Comparison of ENCODE assay signal across 17 mouse cellular contexts in genomic region chr2:129918141-129918790, GRCm38 (mm10).
"Had no signal": no experiment of that assay in that cellular context is flagged by ENCODE, and none has a peak within 500 bp of the region (broad histone marks: within the 10 kb centered on the region; RNA-seq: fewer than 3 reads in every experiment).

No protein-coding gene starts in this region.

- H3K9ac ChIP-seq: liver, embryonic 15.5 days; neural tube, embryonic 15.5 days had no signal

- H3K9me3 ChIP-seq: limb, embryonic 10.5 days; liver, embryonic 15.5 days; neural tube, embryonic 15.5 days had no signal

- H3K27me3 ChIP-seq: liver, embryonic 15.5 days; megakaryocyte, embryonic 14.5 days; neural tube, embryonic 15.5 days had no signal

- DNase-seq: kidney, postnatal 10 days; kidney, postnatal 4 days; lung, adult 2 months; lung, postnatal 14 days; right cerebral cortex, adult 18-20 months; right cerebral cortex, postnatal 25 days; thymus, postnatal 4 days had no signal

- ATAC-seq: midbrain, embryonic 16.5 days had no signal

- H3K27ac ChIP-seq: layer of hippocampus, adult 2 months; limb, embryonic 10.5 days; liver, embryonic 15.5 days; macrophage; neural tube, embryonic 15.5 days; stomach, postnatal 0 days had no signal

- H3K4me2 ChIP-seq: liver, embryonic 11.5 days; liver, embryonic 15.5 days; midbrain, embryonic 11.5 days; neural tube, embryonic 15.5 days had no signal

- H3K36me3 ChIP-seq: limb, embryonic 10.5 days; liver, embryonic 15.5 days; neural tube, embryonic 15.5 days had no signal

- H3K4me3 ChIP-seq: layer of hippocampus, adult 2 months; limb, embryonic 10.5 days; liver, embryonic 15.5 days; megakaryocyte, embryonic 14.5 days; neural tube, embryonic 15.5 days had no signal

- H3K4me1 ChIP-seq: liver, embryonic 15.5 days; megakaryocyte, embryonic 14.5 days; neural tube, embryonic 15.5 days had no signal
